Mouse (Mus musculus) naive thymus-derived CD4-positive, alpha-beta T cell, adult 2 months (primary cell): ENCODE data around the gene Trdmt1.
"Not testable (repeated sequence)": the region's sequence is repeated elsewhere in the genome, so short reads cannot be mapped to it uniquely, and the experiment has no call there.

Source experiments
- DNase-seq: peaks from one replicate; pipeline ENCODE4 v3.0.0-alpha.2; 2011; ENCODE audit warnings: low read depth

Trdmt1 gene

GRCm38 (mm10) chr2:13544193-13544824 lies at the start of gene Trdmt1:
Gene Trdmt1, minus strand, starts transcription at chr2:13544668.
- DNase-seq = peak; percentile 90

GRCm38 (mm10) chr2:13593328-13593727 lies 48.9 kb upstream of the Trdmt1 start:
- no peak for DNase-seq

GRCm38 (mm10) chr2:13583746-13584145 lies 39.3 kb upstream of the Trdmt1 start:
- DNase-seq = not testable (repeated sequence)

- no peak for DNase-seq
These were observed 37.7 kb upstream of the Trdmt1 start for GRCm38 (mm10) chr2:13582184-13582583.

GRCm38 (mm10) chr2:13579991-13580390 lies 35.5 kb upstream of the Trdmt1 start:
- DNase-seq = peak; percentile 64

GRCm38 (mm10) chr2:13579315-13579714 lies 34.8 kb upstream of the Trdmt1 start:
- no peak for DNase-seq

GRCm38 (mm10) chr2:13578473-13579152 lies 34.1 kb upstream of the Trdmt1 start:
- no peak for DNase-seq

- DNase-seq = no peak
These were observed 32.9 kb upstream of the Trdmt1 start for GRCm38 (mm10) chr2:13577399-13577798.

GRCm38 (mm10) chr2:13575926-13576325 lies 31.5 kb upstream of the Trdmt1 start:
- no peak for DNase-seq

- peak; percentile 90 for DNase-seq
These were observed 30.9 kb upstream of the Trdmt1 start for GRCm38 (mm10) chr2:13575287-13575801.

GRCm38 (mm10) chr2:13574801-13575150 lies 30.3 kb upstream of the Trdmt1 start:
- DNase-seq = peak; percentile 85

- no peak for DNase-seq
These were observed 29.8 kb upstream of the Trdmt1 start for GRCm38 (mm10) chr2:13574066-13574800.

GRCm38 (mm10) chr2:13573408-13574065 lies 29.1 kb upstream of the Trdmt1 start, which contains the start of gene Vim:
Gene Vim, plus strand, starts transcription at chr2:13573927.
- DNase-seq = peak; percentile 92

GRCm38 (mm10) chr2:13572647-13573407 lies 28.4 kb upstream of the Trdmt1 start:
- DNase-seq = peak; percentile 45

- no peak for DNase-seq
These were observed 27.7 kb upstream of the Trdmt1 start for GRCm38 (mm10) chr2:13572101-13572553.

GRCm38 (mm10) chr2:13570122-13570521 lies 25.7 kb upstream of the Trdmt1 start:
- no peak for DNase-seq

GRCm38 (mm10) chr2:13560396-13560795 lies 15.9 kb upstream of the Trdmt1 start:
- peak; percentile 66 for DNase-seq

- DNase-seq = peak; percentile 60
These were observed 15.3 kb upstream of the Trdmt1 start for GRCm38 (mm10) chr2:13559729-13560128.

- DNase-seq = no peak
These were observed 14.8 kb upstream of the Trdmt1 start for GRCm38 (mm10) chr2:13559303-13559702.

- DNase-seq = peak; percentile 90
These were observed 14.3 kb upstream of the Trdmt1 start for GRCm38 (mm10) chr2:13558607-13559262.
